Mouse (Mus musculus) ES-CJ7 (cell line): ENCODE measurements around the gene Chmp1a.
A peak's percentile ranks its signal among the peaks of the same experiment; 100 is the strongest.
"Not testable (repeated sequence)": the region's sequence is repeated elsewhere in the genome, so short reads cannot be mapped to it uniquely, and the experiment has no call there.

Source experiments
- DNase-seq: peaks from one replicate; pipeline ENCODE4 v3.0.0; 2011; ENCODE audit warnings: low read depth, low spot score

Chmp1a gene

DNA sequence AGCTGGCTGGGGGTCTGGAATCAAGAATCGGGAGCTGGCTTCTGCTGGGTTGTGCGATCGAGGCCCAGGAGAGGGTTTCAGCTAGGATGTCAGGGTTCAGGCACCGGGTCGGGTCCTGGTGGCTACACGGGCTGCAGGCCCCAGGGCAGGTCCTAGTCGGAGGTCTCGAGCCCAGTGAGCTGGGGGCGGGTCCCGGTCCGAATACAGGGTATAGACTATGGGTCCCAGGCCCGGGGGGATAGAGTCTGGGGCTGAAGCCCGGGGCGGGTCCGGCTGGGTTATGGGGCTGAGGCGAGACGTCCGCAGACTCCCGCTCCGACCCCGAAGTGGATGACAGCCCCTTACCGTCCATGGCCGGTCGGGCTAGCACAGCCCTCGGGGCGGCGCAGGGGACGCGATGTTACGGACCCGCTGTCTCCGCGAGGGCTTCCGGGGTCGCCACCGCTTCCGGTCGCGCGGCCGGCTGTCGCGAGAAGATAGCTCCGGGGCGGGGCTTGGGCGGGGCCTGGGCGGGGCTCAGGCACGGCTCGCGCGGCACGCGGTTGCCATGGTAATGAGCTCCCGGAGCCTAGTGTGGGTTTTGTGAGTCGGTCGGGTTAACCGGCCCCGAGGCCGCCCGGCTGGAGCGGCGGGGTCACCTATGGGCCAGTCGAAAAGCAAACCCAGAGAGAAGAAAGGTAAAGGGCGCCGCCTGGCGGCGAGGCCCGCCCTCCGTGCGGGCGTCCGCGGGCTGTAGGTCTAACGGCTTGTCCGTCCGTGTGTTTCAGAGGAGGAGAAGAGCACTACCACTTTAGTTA lies at the start of gene Chmp1a, which contains the start of gene Spata33:
Gene Chmp1a (minus strand): TSS at position 443 of the 797 bp plus-strand sequence.
Gene Spata33 (plus strand): TSS at position 512 of the 797 bp plus-strand sequence.
- peak; percentile 98 for DNase-seq

DNA sequence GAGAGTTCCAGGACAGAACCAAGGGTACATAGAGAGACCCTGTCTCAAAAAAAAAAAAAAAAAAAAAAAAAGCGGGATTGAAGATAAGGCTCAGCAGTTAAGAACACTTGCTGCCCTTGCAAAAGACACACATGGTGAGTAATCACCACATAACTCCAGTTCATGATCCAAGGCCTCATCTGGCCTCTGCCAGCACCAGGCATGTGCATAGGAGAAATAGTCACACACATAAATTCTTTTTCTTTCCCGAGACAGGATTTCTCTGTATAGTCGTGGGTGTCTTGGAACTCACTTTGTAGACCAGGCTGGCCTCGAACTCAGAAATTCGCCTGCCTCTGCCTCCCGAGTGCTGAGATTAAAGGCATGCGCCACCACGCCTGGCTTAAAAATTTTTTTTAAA lies 45.0 kb upstream of the Chmp1a start:
- DNase-seq: not testable (repeated sequence)

DNA sequence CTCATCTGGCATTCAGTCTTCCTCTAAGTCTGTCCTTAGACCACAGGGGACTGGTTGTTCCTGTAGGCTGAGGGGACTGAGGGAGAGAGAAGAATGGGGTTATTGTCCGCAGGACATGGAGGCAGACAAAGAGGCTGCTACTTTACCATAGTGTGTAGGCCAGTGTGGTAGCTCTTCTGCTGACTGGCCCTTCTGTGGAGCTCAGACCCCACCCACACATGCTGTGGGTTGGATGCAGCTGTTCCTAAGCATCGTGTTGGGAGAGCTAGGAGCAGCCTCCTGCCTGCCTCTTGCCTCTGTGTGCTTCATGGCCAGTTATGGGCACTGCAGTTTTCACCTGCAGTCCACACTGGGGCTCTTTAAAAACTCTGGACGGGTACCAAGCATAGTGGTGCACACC lies 44.6 kb upstream of the Chmp1a start:
- no peak for DNase-seq

DNA sequence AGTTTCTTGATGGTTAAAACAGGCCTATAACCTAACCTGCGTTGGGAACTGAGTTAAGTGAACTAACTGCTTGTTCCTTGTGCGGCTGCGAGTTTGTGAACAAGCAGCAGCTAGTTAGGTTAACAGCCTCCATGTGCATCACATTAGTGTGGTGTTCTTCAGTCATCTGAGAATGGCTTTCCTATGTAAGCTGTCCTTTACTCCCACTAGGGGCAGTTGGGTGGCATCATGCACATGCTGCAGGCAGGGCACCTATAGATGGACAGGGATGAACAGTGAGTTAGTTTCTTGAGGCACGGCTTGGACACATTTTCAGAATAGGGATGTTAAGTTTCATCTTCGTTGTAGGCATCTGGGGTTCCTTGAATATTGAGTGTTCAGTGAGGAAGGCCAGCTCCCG lies 42.6 kb upstream of the Chmp1a start:
- no peak for DNase-seq

DNA sequence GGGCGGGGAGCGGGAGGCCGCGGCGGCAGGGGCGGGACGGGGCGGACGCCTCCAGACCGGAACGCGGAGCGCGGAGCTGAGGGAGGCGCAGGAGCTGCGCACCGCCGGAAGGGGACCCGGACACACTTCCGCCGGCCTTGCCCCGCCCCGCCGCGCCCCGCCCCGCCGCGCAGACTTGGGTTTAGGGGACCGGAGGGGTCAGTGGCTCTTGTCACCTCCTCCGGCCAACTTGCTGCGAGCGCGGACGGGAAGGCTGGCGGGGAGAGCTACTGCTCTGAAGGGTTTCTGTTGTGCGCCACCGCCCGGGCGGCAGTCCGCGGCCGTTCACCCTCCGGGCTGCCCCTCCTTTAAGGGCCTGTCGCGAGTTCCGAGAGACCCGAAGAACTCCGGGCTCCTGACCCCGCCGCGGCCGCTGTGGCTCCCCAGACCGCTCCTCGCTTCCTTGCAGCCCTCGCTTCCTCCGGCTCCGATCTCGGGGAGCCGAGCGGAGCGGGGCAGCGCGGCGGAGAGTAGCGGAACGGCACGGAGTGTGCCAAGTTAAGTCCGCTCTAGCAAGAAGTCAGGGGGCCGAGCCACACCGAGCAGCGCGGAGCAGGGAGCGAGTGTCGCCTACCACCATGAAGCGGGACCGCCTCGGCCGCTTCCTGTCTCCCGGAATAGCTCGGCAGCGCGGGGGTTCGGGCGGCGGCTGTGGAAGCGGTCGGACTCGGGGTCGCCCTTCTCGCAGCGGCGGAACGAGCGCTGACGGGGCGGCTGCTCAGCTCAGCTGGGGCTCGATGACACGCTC lies 41.7 kb upstream of the Chmp1a start, which contains the start of the genes Zfp276 and Vps9d1:
Gene Zfp276 (plus strand): TSS at position 97 of the 787 bp plus-strand sequence.
Gene Vps9d1 (minus strand): TSS at position 250 of the 787 bp plus-strand sequence.
- peak; percentile 82 for DNase-seq

DNA sequence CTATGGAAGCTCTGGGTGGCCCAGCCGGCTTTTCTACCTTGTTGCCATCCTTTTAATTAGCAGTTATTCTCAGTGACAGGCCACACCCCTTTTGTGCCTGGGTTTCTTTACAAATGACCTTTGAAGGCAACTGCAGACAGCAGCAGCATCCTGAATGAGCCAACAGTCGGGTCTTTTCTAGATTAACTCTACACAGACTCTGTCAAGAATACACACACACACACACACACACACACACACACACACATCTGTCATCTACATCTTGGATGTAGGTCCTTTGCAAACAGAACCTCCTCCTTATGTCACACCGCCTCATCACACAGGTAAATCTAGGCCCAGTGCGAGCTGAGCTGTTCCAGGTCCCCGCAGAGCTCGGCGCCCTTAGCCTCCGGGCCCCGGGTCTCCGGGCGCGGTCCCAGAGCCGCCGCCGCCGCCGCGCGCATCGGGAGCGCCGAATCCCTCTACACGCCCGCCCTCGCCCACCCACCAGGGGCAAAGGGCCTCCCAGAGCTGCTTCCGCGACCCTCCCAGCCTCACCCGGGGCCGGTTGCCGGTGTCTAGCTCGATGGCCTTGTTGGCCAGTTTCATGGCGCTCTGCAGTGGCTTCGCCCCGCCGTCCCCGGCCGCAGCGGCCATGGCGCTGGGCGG lies 41.0 kb upstream of the Chmp1a start:
- no peak for DNase-seq

DNA sequence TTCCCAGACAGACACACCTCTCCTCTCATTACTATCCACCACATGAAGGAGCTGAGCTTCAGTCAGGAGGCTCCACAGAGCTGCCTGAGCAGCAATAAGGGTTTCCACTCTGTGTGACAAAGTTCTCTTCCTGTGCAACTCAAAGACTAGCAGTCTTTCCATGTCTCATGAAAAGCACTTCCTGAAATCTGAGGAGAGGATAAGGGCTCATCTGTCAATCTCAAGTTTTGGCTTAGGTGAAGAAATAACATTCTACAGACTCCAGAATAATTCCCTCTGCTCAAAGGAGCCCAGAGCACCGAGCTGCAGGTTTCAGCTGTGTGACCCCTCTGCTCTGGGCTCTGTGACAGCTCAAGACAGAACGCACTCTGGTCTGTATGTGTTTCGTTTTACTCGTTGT lies 40.4 kb upstream of the Chmp1a start:
- DNase-seq: no peak

DNA sequence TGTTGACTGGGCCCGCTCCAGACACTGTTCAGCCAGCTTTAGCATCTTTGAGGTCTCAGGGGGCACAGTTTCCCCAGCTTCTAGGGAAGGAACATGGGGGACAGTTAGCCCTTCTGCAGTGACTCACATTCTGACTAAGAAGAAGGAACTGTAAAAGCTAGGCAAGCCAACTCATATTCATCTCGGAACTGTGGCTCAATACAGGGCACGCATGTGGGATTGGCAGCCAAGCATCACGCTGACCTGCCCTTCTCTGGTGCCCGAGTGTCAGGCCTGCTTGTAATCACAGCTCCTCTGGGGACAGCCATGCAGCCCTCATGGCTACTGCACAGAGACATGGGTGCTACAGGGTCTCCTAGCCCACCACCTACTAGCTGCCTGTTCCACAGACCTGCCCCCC lies 38.4 kb upstream of the Chmp1a start:
- no peak for DNase-seq

DNA sequence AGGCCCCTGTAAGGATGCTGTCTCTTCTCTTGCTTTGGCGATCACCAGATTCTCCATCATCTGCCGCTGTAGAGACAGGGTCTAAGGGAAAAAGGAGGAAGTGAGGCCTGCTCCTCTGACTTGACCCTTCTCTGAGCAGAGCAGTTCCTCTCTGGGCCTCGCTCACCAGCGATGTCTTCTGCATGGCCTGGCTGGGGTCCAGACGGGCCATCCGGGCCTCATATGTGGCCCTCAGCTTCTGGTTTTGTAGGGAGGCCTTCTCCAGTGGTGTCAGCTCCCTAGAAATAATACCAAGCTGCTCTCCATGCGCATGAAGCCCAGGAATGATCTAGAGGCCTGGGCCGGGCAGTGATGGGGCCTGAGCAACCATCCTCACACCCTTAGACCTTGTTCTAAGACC lies 36.0 kb upstream of the Chmp1a start:
- DNase-seq: no peak

DNA sequence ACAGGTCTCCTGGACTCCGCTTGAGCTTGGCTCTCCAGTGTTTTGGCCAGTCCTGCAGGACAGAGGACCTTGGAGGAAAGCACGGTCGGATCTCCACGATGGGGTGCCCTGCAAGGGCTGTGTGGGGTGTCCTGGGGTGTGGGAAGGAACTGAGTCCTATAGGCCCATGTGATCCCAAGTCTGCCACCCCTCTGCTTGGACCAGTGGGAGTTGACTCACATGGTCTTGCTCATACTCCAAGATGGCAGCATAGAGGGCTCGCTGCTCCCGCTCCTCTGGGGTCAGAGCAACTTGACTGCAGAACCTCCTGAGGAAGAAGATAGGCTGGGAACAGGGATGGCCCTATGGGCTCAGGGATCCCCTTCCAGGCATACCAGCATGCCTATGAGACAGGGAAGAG lies 35.2 kb upstream of the Chmp1a start:
- DNase-seq: no peak

DNA sequence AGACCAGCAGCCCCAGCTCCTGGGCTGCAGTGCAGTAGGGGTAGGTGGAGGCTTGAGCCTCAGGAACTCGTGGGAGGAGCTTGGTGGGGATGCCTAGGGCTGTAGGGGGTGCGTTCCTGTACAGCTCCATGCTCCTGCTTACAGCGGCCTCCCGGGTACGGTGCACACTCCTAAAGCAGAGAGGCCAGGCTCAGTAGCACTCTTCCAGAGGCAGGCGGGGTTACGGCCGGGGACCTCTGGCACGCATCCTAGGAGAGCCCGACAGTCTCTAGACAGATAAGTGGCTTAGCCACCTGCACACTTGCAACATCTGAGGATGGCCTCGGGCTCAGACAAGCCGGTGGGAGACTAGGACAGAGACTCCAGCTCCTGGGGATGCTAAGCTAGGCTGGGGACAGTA lies 33.0 kb upstream of the Chmp1a start:
- no peak for DNase-seq

DNA sequence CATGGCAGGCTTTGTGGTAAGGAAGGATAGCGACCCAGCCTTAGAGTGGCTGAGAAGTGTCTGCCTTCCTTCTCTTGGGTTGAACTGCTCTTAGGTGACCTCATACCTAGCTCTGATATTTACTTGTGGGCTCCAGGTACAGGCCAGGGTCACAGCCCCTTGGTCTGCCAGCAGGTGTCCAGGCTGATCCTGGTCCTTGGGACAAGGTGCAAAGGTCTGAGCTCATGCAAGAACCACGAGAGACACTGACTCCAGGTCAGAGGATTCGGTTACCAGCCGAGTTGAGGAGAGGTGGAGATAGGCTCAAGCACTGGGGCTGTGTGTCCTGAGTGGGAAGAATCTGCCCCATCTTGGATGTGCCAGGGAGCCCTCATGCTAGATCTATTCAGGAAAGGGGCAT lies 31.8 kb upstream of the Chmp1a start:
- DNase-seq: no peak

DNA sequence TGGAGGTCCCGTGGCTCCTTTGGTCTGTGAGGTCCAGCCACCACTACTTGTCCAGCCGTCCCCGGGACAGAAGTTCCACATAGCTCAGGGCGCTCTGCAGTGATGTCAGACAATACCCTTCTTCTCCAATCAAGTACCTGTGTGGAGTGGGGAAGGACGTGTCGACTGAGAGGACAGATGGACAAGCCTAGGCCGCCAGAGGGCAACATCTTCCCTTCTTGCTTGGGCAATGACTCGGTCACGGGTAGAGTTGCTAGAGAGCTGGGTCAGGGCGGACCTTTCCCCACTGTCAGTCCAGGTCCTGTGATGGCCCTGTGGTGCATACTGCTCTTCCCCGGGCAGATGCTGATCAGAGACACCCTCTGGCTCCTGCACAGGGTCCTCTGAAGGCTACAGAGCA lies 30.5 kb upstream of the Chmp1a start:
- no peak for DNase-seq

DNA sequence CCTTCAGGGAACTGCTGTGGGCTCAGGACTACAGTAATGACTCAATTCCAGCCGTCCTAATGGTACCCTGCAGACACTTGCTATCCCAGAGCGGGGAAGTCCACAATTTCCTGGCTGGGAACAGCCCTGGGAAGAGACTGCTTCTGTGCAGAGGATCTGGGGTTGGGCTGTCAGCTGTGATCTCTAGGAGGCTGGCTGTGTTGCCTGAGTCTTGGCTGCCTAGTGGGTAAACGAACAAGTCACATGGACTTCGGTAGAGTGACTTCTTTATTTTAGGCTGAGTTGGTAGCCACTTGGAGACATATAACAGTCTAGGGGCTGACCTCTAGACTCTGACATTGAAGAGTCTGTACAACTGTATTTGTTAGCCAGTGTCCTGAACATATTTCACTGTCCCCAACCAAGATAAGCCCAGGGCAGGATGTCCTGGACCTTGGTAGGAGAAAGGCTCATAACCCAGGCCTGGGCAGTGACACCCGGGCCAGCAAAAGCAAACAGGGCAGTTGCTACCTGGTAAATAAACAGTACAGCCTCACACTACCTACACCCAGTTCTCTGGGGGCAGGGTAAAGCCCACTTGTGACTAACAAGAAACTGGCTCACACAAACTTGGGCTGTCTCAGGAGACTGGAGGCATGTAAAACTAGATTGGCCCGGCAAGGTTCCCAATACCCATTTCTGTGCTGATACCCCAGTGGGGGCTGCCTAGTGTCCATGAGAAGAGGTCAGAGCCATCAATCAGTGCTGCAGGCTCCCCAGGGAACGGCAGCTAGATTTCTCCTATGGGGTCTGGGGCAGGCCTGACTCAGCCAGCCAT lies 29.8 kb upstream of the Chmp1a start:
- DNase-seq: no peak

DNA sequence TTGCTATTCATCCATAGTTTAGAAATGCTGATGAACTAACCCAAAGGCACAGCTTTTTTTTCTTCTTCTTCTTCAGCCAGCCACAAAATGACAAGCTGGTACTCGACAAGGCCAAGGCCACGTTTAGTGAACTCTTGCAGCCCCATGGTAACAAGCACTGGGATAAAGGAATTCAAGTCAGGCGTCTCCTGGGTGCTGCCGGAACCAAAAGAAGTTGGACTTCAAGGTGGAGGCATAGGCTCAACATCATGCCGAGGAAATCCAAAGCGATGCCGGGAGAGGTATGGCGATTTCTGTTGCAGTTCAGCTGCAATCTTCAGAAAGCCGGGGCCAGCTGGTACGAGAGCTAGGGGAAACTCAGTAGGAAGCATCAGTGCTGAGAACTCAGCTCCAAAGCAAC lies 26.8 kb upstream of the Chmp1a start:
- DNase-seq: no peak

DNA sequence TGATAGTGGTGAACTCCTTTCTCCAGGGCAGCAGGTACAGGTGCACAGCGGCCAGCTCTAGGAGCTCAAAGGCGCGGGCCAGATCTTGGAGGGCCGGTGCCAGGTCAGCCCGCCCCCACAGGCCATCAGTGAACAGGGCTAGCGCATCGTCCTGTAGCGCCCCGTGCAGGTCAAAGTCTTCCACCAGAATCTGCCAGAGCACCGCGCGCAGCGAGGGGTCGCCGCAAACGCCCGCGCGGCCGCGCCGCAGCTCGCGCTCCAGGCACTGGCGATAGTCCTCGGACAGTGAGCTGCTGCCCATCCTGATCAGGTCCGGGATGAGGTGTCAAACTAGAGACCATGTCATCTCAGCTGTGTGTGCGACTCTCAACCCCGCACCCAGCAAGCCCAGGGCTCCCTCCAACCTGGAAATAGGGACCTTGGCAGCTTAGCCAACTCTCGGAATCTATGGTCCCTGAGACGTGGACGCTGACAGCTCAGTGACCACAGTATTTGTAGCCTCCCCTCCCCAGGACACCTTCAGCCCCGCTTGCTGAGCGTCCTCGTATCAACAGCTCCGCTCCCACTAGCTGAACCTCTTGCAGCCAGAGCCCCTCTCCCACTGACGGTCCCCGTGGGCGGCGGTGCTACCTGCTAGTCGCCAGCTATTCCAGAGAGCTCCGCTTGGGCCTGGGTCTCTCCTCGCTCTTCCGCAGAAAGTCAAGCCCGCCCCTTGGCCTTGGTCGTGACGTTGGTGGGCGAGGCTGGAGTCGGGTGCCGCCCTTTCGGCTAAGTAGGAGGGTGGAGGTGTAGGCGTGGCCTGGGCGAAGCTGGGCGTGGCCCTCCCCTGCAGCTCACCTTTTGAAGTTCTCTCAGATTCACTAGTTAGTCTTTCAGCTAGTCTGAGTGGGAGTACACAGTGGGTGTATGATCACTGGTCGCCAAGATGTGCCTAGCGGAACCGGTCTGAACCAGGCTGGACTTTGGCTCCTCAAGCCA lies 23.2 kb upstream of the Chmp1a start, which contains the start of gene Spata2l:
Gene Spata2l (minus strand): TSS at position 714 of the 978 bp plus-strand sequence.
- DNase-seq: peak; percentile 98

DNA sequence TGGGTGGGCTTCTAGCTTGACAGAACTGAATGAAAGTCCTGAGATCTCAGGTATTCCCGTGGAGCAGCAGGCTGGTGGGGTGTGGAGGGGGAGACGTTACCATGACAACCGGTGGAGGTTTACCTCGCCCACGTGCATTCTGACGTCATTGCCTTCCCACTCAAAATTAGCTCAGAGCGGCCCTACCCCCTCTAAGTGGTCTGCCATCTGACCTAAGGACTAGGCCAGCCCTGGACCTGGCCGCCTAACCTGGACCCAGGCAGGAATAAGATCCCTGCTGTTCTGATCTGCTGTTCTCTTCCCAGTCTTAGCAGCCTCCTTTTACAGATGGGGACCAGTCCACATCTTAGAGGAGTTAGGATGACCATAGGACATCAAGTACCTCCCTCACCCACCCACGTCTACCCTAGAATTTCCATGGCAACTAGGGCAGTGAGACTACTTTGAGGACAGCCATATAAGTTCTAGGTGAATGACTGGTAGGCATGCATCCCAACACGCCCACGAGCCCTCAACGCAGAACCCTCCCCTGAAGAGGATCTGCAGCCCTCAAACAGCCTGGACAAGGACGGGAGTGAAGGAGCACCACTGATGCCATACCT lies 22.5 kb upstream of the Chmp1a start:
- peak; percentile 70 for DNase-seq

DNA sequence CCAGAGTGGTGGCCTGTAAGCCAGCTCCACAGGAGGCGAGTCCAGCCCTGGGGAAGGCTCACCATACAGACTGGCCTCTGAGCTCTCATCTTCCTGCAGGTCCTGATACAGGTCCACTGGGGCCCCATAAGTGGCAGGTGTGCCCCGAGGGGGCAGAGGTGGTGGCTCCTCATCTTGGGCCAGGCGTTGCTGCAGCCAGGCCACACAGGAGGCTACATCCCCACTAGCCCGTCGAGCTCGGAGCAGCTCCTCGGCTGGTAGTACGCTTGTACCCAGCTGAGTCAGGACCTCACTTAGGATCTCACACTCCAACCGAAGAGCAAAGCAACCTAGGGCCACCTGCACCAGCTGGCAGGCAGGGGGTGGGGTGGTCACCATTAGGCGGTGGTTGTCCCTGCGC lies 21.2 kb upstream of the Chmp1a start:
- no peak for DNase-seq

DNA sequence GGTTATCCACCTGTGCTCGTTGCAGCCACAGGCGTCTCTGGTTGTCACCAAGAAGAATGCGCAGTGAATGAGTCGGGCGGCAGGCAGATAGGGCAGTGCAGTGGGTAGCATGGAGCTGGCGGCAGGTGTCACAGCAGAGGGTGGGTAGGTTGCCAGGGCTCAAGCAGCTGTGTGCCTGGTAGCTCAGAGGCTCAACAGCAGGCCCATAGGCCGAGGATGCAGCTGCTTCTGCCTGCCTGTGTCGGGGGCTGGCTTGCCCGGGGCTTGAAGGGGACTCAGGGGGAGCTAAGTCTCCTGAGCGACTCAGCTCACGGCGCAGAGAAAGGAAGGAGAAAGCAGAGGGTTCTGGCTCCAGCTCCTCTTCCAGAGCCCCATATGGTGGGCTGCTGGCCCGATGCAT lies 20.7 kb upstream of the Chmp1a start:
- no peak for DNase-seq

DNA sequence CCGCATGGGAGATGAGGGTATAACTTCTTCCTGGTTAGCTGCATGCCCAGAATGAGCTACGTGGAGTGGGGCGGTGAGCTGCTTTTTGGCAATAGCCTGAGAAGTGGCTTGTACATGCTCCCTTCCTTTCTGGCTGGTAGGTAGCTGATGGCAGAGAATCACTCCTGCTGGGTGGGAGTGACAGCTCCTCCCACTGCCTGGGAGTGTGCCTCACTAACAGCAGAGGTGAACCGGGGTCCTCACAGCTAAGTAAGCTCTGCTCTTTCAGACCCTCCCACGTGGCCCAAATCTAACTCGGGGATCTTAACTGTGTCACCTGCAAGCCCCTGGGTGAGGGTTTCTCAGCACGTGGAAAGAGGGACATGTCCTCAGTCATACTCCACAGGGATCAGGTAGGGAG lies 20.0 kb upstream of the Chmp1a start:
- DNase-seq: no peak
